Mouse (Mus musculus): Measurements from ENCODE around the gene Ppox. TPM values are rescaled to one million over a fixed set of nuclear protein-coding genes. Genes with fewer than 3 reads are reported as not detected.

Ppox gene
- polyA plus RNA-seq, 1 experiment from 2014 or later, result 51.8 TPM

- WGBS, result 91% methylated on average over 3 of the region's 3 CpGs
- Histone ChIP-seq H3K4me1 (replicated peaks; ENCODE audit: control insufficient read depth, insufficient read depth, low read length) (0 out of 2 replicates have a peak, but pooled peaks cover 3% of the 10 kb centered on the region), H3K4me2 (replicated peaks; ENCODE audit: low read depth, low read length) (no peak overlapping the region), H3K9me3 (ENCODE audit: control insufficient read depth, low read length) (no peaks in the 10 kb centered on the region), H3K27ac (ENCODE audit: low read depth, low read length) (no peak overlapping the region), H3K4me3 (ENCODE audit: low read depth, low read length) (no peak overlapping the region), H3K36me3 (ENCODE audit: control insufficient read depth, insufficient read depth, low read length) (no peaks in the 10 kb centered on the region), H3K27me3 (ENCODE audit: control insufficient read depth, insufficient read depth, low read length) (peaks cover 6% of the 10 kb centered on the region), H3K9ac (ENCODE audit: low read depth, low read length) (no peak overlapping the region; the same call in 1 of the 2 replicates)
- ATAC-seq (ENCODE audit: low FRiP score) (no peak), DNase-seq (ENCODE audit: low spot score) (no peak)
These were observed 12.4 kb upstream of the Ppox start for GRCm38 (mm10) chr1:171293351-171293750.

- Histone ChIP-seq H3K9ac (ENCODE audit: low read depth, low read length) (no peak overlapping the region), H3K4me2 (replicated peaks; ENCODE audit: low read depth, low read length) (no peak overlapping the region; the same call in 1 of the 2 replicates), H3K4me1 (replicated peaks; ENCODE audit: control insufficient read depth, insufficient read depth, low read length) (peaks cover 3% of the 10 kb centered on the region; the same call in 1 of the 2 replicates), H3K4me3 (ENCODE audit: low read depth, low read length) (peak overlapping the region; percentile 94; the same call in 1 of the 2 replicates), H3K36me3 (ENCODE audit: control insufficient read depth, insufficient read depth, low read length) (0 out of 2 replicates have a peak, but pooled peaks cover 2% of the 10 kb centered on the region), H3K27ac (ENCODE audit: low read depth, low read length) (no peak overlapping the region), H3K27me3 (ENCODE audit: control insufficient read depth, insufficient read depth, low read length) (no peaks in the 10 kb centered on the region), H3K9me3 (ENCODE audit: control insufficient read depth, low read length) (no peaks in the 10 kb centered on the region)
- peak; percentile 1; the same call in 1 of the 2 replicates for ATAC-seq (ENCODE audit: low FRiP score)
- WGBS, result 68% methylated on average over 4 of the region's 4 CpGs
- no peak for DNase-seq (ENCODE audit: low spot score)
These were observed 7.3 kb upstream of the Ppox start for GRCm38 (mm10) chr1:171288328-171288727.

DNA sequence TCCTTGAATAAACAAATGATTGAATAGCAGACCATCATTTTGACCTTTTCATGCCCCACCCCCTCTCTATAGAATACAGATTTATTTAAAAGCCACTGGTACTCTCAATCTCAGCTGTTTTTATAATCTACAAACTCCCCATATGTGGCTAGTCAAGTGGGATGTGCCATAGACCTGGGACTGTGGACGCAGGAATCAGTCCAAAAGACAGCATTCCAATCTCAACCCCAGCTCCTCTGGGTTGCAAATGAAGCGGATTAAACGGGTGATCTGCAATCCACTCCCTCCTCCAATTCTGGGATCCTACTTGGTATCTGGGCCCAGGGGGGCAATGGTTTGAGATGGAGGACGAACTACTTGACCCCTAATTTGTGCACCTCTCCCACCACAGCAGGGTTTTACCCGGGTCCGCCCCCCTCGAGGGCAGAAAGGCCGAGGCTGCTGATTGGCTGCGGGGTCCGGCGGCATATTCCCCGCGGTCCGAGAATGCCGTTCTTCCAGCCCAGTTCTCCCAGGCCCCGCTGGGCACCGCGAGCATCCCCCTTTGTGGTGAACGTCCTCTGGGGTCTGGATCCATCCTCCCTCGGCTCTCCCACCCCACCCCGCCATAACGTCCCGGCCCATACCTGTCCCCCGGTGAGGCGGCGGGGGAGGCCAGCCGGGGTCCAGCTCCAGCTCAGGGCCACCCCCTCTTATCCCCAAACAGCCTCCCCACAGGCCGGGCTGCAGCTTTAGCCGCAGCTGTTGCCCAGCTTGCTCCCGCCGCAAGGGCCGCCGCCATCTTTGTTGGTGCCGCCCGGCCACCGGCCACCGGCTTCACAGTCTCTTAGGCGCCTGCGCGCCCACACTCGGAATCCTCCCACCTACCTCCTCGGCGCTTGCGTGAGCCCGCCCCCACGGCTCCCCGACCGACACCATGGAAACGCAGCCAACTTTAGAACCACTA lies 6.4 kb upstream of the Ppox start, which contains the start of gene Usp21:
Gene Usp21 (minus strand): TSS at position 856 of the 946 bp plus-strand sequence.
- Histone ChIP-seq H3K27me3 (ENCODE audit: control insufficient read depth, insufficient read depth, low read length) (no peaks in the 10 kb centered on the region), H3K4me1 (replicated peaks; ENCODE audit: control insufficient read depth, insufficient read depth, low read length) (peaks cover 3% of the 10 kb centered on the region; the same call in 1 of the 2 replicates)
- under 1% methylated on average over 45 of the region's 49 CpGs for WGBS

DNA sequence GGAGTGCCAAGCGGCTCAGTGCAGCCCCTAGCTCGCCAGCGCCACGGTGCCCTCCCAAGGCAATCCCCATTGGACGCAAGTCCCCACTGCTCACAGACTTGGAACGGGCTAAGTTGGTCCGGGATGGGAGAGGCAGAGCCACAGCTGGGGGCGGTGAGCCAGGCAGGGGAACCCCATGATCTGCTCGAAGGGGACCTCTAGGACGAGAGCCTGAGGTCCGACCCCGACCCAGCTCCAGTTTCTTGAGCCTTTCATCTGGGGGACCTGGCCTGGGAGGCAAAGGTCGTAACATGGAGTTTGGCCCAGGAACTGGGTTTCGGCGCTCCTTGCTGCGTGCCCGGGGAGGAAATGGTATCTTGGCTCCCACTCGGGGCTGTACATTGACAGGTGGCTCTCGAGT lies 5.5 kb upstream of the Ppox start:
- Histone ChIP-seq H3K36me3 (ENCODE audit: control insufficient read depth, insufficient read depth, low read length) (0 out of 2 replicates have a peak, but pooled peaks cover 2% of the 10 kb centered on the region), H3K4me2 (replicated peaks; ENCODE audit: low read depth, low read length) (no peak overlapping the region), H3K9ac (ENCODE audit: low read depth, low read length) (no peak overlapping the region), H3K9me3 (ENCODE audit: control insufficient read depth, low read length) (no peaks in the 10 kb centered on the region), H3K27me3 (ENCODE audit: control insufficient read depth, insufficient read depth, low read length) (no peaks in the 10 kb centered on the region), H3K4me1 (replicated peaks; ENCODE audit: control insufficient read depth, insufficient read depth, low read length) (peaks cover 3% of the 10 kb centered on the region; the same call in 1 of the 2 replicates), H3K27ac (ENCODE audit: low read depth, low read length) (no peak overlapping the region), H3K4me3 (ENCODE audit: low read depth, low read length) (peak overlapping the region; percentile 94)
- no peak for ATAC-seq (ENCODE audit: low FRiP score)
- no peak for DNase-seq (ENCODE audit: low spot score)
- WGBS, result 91% methylated on average over 19 of the region's 19 CpGs

More for the DNA sequence above, 6.4 kb upstream of the Ppox start, which contains the start of gene Usp21:
- DNase-seq (ENCODE audit: low spot score) (peak; percentile 94), ATAC-seq (ENCODE audit: low FRiP score) (peak; percentile 96)
- H3K4me2 ChIP-seq (replicated peaks; ENCODE audit: low read depth, low read length), result peak within 1 kb of the TSS; percentile 69
- H3K36me3 ChIP-seq (ENCODE audit: control insufficient read depth, insufficient read depth, low read length), result 0 out of 2 replicates have a peak, but pooled peaks cover 2% of the 10 kb centered on the region
- peak within 1 kb of the TSS; percentile 99 for H3K9ac ChIP-seq (ENCODE audit: low read depth, low read length)
- H3K27ac ChIP-seq (ENCODE audit: low read depth, low read length), result peak within 1 kb of the TSS; percentile 96
- no peaks in the 10 kb centered on the region for H3K9me3 ChIP-seq (ENCODE audit: control insufficient read depth, low read length)
- H3K4me3 ChIP-seq (ENCODE audit: low read depth, low read length), result peak within 1 kb of the TSS; percentile 94

- H3K36me3 ChIP-seq (ENCODE audit: control insufficient read depth, insufficient read depth, low read length), result 0 out of 2 replicates have a peak, but pooled peaks cover 2% of the 10 kb centered on the region
- DNase-seq (ENCODE audit: low spot score) (no peak), ATAC-seq (ENCODE audit: low FRiP score) (no peak)
- no peak overlapping the region for H3K4me3 ChIP-seq (ENCODE audit: low read depth, low read length)
- H3K4me2 ChIP-seq (replicated peaks; ENCODE audit: low read depth, low read length), result no peak overlapping the region
- WGBS, result 92% methylated on average over 20 of the region's 20 CpGs
- no peak overlapping the region for H3K27ac ChIP-seq (ENCODE audit: low read depth, low read length)
- H3K27me3 ChIP-seq (ENCODE audit: control insufficient read depth, insufficient read depth, low read length), result no peaks in the 10 kb centered on the region
- H3K4me1 ChIP-seq (replicated peaks; ENCODE audit: control insufficient read depth, insufficient read depth, low read length), result peaks cover 3% of the 10 kb centered on the region
- H3K9me3 ChIP-seq (ENCODE audit: control insufficient read depth, low read length), result no peaks in the 10 kb centered on the region
- H3K9ac ChIP-seq (ENCODE audit: low read depth, low read length), result no peak overlapping the region
These were observed 4.3 kb upstream of the Ppox start for GRCm38 (mm10) chr1:171285096-171285892.

- WGBS, result 92% methylated on average over 15 of the region's 15 CpGs
- no peak for DNase-seq (ENCODE audit: low spot score)
- Histone ChIP-seq H3K27ac (ENCODE audit: low read depth, low read length) (no peak overlapping the region), H3K4me3 (ENCODE audit: low read depth, low read length) (no peak overlapping the region), H3K9me3 (ENCODE audit: control insufficient read depth, low read length) (no peaks in the 10 kb centered on the region), H3K27me3 (ENCODE audit: control insufficient read depth, insufficient read depth, low read length) (no peaks in the 10 kb centered on the region), H3K4me1 (replicated peaks; ENCODE audit: control insufficient read depth, insufficient read depth, low read length) (peaks cover 9% of the 10 kb centered on the region), H3K4me2 (replicated peaks; ENCODE audit: low read depth, low read length) (no peak overlapping the region), H3K9ac (ENCODE audit: low read depth, low read length) (no peak overlapping the region), H3K36me3 (ENCODE audit: control insufficient read depth, insufficient read depth, low read length) (0 out of 2 replicates have a peak, but pooled peaks cover 2% of the 10 kb centered on the region)
- ATAC-seq (ENCODE audit: low FRiP score), result no peak
These were observed 3.5 kb upstream of the Ppox start for GRCm38 (mm10) chr1:171284491-171284890.

DNA sequence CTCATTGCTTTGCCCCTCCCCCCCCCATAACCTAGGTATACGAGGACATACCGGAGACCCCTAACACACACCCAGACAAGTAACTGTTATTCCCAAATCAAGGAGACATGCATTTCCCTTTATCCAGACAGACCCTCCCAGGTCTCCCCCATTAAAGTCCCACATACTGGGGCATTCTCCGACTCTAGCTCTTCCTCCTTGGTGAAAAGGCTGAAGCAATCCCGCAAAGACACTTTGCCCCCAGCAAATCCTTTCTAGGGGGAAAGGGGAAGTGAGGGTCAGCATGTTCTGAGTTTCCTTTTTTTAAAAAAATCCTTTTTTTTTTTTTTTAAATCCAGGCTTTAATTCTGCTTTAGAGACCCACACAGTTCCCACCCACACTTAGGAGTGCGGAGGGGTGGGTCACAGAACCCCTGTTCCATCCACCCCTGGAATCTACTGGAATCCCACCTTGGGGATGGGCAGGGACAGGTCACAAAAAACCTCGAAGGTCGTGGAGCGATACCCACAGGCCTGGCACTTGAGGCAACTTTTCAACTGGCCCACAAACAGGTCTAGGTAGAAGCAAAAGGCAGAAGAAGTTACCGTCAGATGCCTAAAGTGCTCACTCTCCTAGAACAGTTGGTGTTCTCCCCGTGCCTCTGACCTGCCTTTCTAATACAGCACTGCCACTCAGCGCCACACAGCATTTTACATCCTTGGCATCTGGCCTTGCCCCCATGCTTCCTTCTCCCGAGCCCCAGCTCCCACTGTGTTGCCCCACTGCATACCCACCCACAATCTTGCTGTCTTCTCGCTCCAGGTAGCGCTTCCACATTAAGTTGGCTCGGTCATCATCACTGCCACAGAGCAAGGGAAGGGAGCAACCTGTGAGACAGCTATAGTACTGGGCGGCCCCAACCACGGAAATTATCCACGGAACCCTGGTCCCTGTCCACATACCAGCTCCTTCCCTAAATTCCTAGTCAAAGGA lies 2.5 kb upstream of the Ppox start:
- H3K36me3 ChIP-seq (ENCODE audit: control insufficient read depth, insufficient read depth, low read length), result 0 out of 2 replicates have a peak, but pooled peaks cover 2% of the 10 kb centered on the region
- WGBS, result 92% methylated on average over 18 of the region's 18 CpGs
- DNase-seq (ENCODE audit: low spot score) (no peak), ATAC-seq (ENCODE audit: low FRiP score) (no peak)
- no peaks in the 10 kb centered on the region for H3K9me3 ChIP-seq (ENCODE audit: control insufficient read depth, low read length)
- H3K27me3 ChIP-seq (ENCODE audit: control insufficient read depth, insufficient read depth, low read length), result no peaks in the 10 kb centered on the region
- no peak overlapping the region for H3K4me2 ChIP-seq (replicated peaks; ENCODE audit: low read depth, low read length)
- H3K4me3 ChIP-seq (ENCODE audit: low read depth, low read length), result no peak overlapping the region
- no peak overlapping the region for H3K9ac ChIP-seq (ENCODE audit: low read depth, low read length)
- H3K4me1 ChIP-seq (replicated peaks; ENCODE audit: control insufficient read depth, insufficient read depth, low read length), result peaks cover 9% of the 10 kb centered on the region
- H3K27ac ChIP-seq (ENCODE audit: low read depth, low read length), result no peak overlapping the region
